Mouse (Mus musculus) liver, embryonic 15.5 days (tissue): ENCODE data around the gene Smyd2. TPM values are rescaled to one million over a fixed set of nuclear protein-coding genes. Genes with fewer than 3 reads are reported as not detected.

Experiments used
- ATAC-seq: fragments of 200-750 bp; cut with Nextera tagmentation; 2 replicates; pipeline ENCODE4 v1.8.0; 2017; ENCODE audit warnings: moderate number of reproducible peaks, mild to moderate bottlenecking, moderate library complexity; ENCODE audit not compliant: insufficient read depth
- H3K27ac ChIP-seq: fragments of 300-500 bp; sonication (generic); replicated peaks from 2 replicates; pipeline ENCODE4 v1.5.1; 2015; ENCODE audit warnings: mild to moderate bottlenecking, inconsistent platforms
- H3K27me3 ChIP-seq: fragments of 300-500 bp; sonication (generic); 2 replicates; pipeline ENCODE4 v1.6.1; 2015; ENCODE audit warnings: mild to moderate bottlenecking, inconsistent platforms
- H3K36me3 ChIP-seq: fragments of 300-500 bp; sonication (generic); replicated peaks from 2 replicates; pipeline ENCODE4 v1.6.1; 2015; ENCODE audit warnings: moderate library complexity, mild to moderate bottlenecking, inconsistent platforms
- H3K4me1 ChIP-seq: fragments of 300-500 bp; sonication (generic); replicated peaks from 2 replicates; pipeline ENCODE4 v1.6.1; 2015; ENCODE audit warnings: inconsistent platforms
- H3K4me2 ChIP-seq: fragments of 300-500 bp; sonication (generic); 2 replicates; pipeline ENCODE4 v1.6.1; 2015; ENCODE audit warnings: moderate library complexity, mild to moderate bottlenecking, inconsistent platforms
- H3K4me3 ChIP-seq: fragments of 300-500 bp; sonication (generic); replicated peaks from 2 replicates; pipeline ENCODE4 v1.5.1; 2015; ENCODE audit warnings: mild to moderate bottlenecking, inconsistent platforms
- H3K9ac ChIP-seq: fragments of 300-500 bp; sonication (generic); 2 replicates; pipeline ENCODE4 v1.6.1; 2015; ENCODE audit warnings: moderate library complexity, mild to moderate bottlenecking, inconsistent platforms
- H3K9me3 ChIP-seq: fragments of 300-500 bp; sonication (generic); replicated peaks from 2 replicates; pipeline ENCODE4 v1.6.1; 2016; ENCODE audit warnings: inconsistent platforms
- WGBS: fragments of 180-500 bp; shearing (Covaris S2); methylation state at CpG from one replicate; pipeline ENCODE4 v1.1.7; 2015; ENCODE audit warnings: mixed read lengths; ENCODE audit not compliant: insufficient replicate concordance; 5-methylcytosine and 5-hydroxymethylcytosine counted together
- polyA plus RNA-seq: library from polyadenylated mRNA; unstranded; fragments of >200 nt; fragmentation: Nextera tagmentation; extraction: Ambion mirVana; gene quantifications from 2 replicates; pipeline ENCODE4 v1.2.1, GENCODE M21; 2015

Smyd2 gene
- polyA plus RNA-seq, 1 experiment from 2014 or later: 27.2 TPM

DNA sequence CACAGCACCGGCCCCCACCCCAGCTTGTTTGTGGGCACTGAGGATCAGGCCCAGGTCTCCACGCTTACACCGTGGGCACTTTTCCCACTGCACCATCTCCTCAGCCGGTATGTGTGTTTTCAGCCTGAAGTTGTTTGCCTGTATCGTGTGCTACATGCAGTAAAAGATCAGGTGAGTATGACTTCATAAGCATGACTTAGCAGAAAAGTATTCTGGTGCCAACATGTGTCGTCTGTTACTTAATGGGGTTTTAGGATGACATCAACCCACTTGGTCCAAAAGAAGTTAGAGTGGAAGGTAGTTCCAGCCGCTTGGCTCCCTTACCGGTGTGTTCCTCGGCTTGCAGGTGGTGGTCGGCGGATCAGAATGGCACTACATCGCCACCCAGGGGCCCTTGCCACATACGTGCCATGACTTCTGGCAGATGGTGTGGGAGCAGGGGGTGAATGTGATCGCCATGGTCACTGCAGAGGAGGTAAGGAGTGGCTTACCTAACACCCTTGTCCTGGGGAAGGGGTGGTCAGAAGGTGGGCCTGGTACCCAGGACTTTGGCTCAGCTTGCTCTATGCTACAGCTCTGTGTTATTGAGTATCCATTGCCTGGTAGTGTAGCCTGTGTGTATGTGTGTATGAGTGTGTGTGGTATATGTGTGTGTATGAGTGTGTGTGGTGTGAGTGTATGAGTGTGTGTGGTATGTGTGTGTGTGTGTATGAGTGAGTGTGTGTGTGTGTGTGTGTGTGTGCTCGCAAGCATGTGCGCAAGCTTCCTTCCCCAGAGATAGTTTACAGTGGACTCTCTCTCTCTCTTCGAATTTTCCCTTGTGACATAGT, 61.8 kb downstream of the Smyd2 start:
- no peaks in the 10 kb centered on the region for H3K36me3 ChIP-seq
- WGBS: 70% methylated on average over 17 of the region's 17 CpGs
- H3K9me3 ChIP-seq: no peaks in the 10 kb centered on the region
- H3K9ac ChIP-seq: no peak overlapping the region
- no peak overlapping the region for H3K4me3 ChIP-seq
- peaks cover 20% of the 10 kb centered on the region for H3K4me1 ChIP-seq
- no peak overlapping the region for H3K4me2 ChIP-seq
- 0 out of 2 replicates have a peak overlapping the region, but pooled peaks have one; percentile 6 for H3K27ac ChIP-seq
- ATAC-seq: peak; percentile 22; the same call in 1 of the 2 replicates
- H3K27me3 ChIP-seq: no peaks in the 10 kb centered on the region

DNA sequence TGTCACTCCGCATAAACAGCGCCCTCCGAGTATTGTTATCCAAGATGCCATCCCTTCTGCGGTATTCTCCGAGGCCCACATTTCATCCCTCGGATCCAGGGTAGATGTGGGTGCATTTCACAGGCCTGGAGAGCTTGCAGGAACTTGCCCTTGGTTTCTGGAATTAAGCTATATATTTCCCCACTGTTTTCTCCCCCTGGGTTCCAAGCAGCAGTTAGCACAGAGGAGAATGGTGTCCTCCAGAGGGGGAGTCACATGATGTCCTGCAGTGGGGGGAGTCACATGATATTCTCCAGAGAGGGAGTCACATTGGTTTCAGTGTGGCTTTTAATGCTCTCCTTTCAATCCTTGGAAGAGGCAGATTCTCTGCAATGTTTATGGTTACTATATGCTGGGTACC, 63.8 kb downstream of the Smyd2 start:
- no peak overlapping the region for H3K9ac ChIP-seq
- no peaks in the 10 kb centered on the region for H3K9me3 ChIP-seq
- H3K4me2 ChIP-seq: no peak overlapping the region
- no peaks in the 10 kb centered on the region for H3K36me3 ChIP-seq
- no peak overlapping the region for H3K4me3 ChIP-seq
- H3K4me1 ChIP-seq: peaks cover 27% of the 10 kb centered on the region
- H3K27ac ChIP-seq: no peak overlapping the region
- ATAC-seq: no peak
- 85% methylated on average over 6 of the region's 6 CpGs for WGBS
- H3K27me3 ChIP-seq: no peaks in the 10 kb centered on the region

DNA sequence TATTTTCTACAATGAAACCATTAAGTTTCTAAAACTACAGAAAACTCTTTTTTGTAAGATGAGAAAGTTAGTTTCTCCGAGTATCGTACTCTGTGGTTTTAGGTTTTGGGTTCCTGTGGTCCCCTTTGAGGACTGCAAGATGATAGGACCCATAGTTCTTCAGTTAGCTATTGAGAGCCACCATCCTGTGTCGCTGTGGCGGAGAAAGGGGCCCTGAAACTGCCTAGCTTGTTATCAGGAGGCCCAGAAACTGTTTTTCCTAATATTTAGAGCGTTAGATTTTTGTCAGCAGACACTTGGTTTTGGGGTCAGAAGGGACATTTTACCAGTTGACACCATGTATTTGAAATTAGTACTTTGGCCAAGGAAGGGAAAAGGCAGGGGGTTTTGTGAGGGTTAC, 66.4 kb downstream of the Smyd2 start:
- no peaks in the 10 kb centered on the region for H3K9me3 ChIP-seq
- 0 out of 2 replicates have a peak overlapping the region, but pooled peaks have one; percentile 26 for H3K27ac ChIP-seq
- 18% methylated on average over 5 of the region's 5 CpGs for WGBS
- peaks cover 20% of the 10 kb centered on the region for H3K4me1 ChIP-seq
- no peaks in the 10 kb centered on the region for H3K36me3 ChIP-seq
- H3K4me3 ChIP-seq: no peak overlapping the region
- no peaks in the 10 kb centered on the region for H3K27me3 ChIP-seq
- peak; percentile 51; the same call in 1 of the 2 replicates for ATAC-seq
- H3K4me2 ChIP-seq: no peak overlapping the region
- H3K9ac ChIP-seq: no peak overlapping the region

DNA sequence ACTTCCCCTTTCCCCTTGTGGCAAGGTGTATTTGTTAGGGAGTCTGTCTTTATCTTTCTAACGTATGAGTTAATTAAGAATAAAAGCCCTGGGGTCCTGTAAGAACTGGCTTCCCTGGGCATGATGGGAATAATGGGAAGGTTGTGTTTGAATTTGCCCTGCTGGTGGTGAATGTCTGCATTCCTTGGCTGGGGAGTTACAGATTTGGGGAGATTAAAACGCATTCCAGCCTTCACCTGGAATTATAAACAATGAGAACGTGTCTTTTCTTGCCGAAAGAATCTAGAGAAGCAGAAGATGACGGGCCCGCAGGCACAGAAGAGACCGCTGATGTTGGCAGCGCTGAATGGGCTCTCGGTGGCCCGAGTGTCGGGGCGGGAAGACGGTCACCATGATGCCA, 67.5 kb downstream of the Smyd2 start:
- ATAC-seq: no peak
- H3K27me3 ChIP-seq: no peaks in the 10 kb centered on the region
- H3K9ac ChIP-seq: no peak overlapping the region
- H3K4me1 ChIP-seq: peaks cover 16% of the 10 kb centered on the region
- H3K27ac ChIP-seq: no peak overlapping the region
- H3K4me2 ChIP-seq: no peak overlapping the region
- H3K9me3 ChIP-seq: no peaks in the 10 kb centered on the region
- no peaks in the 10 kb centered on the region for H3K36me3 ChIP-seq
- H3K4me3 ChIP-seq: no peak overlapping the region
- 73% methylated on average over 13 of the region's 13 CpGs for WGBS

GRCm38 (mm10) chr1:189852456-189852855, 69.7 kb downstream of the Smyd2 start:
- Histone ChIP-seq H3K27ac (no peak overlapping the region), H3K4me2 (no peak overlapping the region), H3K4me1 (peaks cover 16% of the 10 kb centered on the region), H3K9ac (no peak overlapping the region), H3K4me3 (no peak overlapping the region), H3K9me3 (no peaks in the 10 kb centered on the region), H3K27me3 (no peaks in the 10 kb centered on the region), H3K36me3 (no peaks in the 10 kb centered on the region)
- ATAC-seq: no peak
- WGBS: 74% methylated on average over 7 of the region's 7 CpGs

- 70% methylated on average over 5 of the region's 5 CpGs for WGBS
- Histone ChIP-seq H3K9ac (no peak overlapping the region), H3K9me3 (no peaks in the 10 kb centered on the region), H3K27me3 (no peaks in the 10 kb centered on the region), H3K36me3 (no peaks in the 10 kb centered on the region), H3K4me3 (no peak overlapping the region), H3K4me2 (no peak overlapping the region), H3K4me1 (peaks cover 16% of the 10 kb centered on the region), H3K27ac (no peak overlapping the region)
- ATAC-seq: no peak
These were observed 70.1 kb downstream of the Smyd2 start for GRCm38 (mm10) chr1:189852051-189852450.

DNA sequence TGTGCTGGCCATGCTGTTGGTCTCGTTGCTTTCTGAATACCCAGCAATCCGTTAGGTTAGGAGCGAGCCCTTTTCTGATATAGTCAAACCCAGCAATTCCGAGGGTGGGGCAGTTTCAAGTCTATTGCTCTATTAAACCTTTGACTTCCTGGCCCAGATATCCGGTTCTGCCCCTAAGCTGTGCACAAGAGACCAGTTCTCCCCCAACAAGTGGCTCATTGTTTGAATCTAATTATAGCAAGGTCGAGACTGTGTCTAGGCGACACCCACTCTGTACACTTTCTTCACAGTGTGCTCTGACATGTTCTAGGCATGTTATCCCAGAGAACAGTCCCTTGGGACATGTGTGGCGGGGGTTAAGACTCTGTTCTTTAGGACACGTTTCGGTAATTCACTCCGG, 72.6 kb downstream of the Smyd2 start:
- 0 out of 2 replicates have a peak, but pooled peaks cover 6% of the 10 kb centered on the region for H3K4me1 ChIP-seq
- no peak overlapping the region for H3K9ac ChIP-seq
- ATAC-seq: no peak
- no peaks in the 10 kb centered on the region for H3K27me3 ChIP-seq
- no peaks in the 10 kb centered on the region for H3K9me3 ChIP-seq
- 75% methylated on average over 11 of the region's 11 CpGs for WGBS
- no peak overlapping the region for H3K27ac ChIP-seq
- H3K4me2 ChIP-seq: no peak overlapping the region
- no peak overlapping the region for H3K4me3 ChIP-seq
- H3K36me3 ChIP-seq: no peaks in the 10 kb centered on the region

GRCm38 (mm10) chr1:189846319-189846718, 75.8 kb downstream of the Smyd2 start:
- ATAC-seq: no peak
- H3K36me3 ChIP-seq: no peaks in the 10 kb centered on the region
- H3K9ac ChIP-seq: no peak overlapping the region
- H3K4me2 ChIP-seq: no peak overlapping the region
- 38% methylated on average over 2 of the region's 2 CpGs for WGBS
- 0 out of 2 replicates have a peak, but pooled peaks cover 5% of the 10 kb centered on the region for H3K4me1 ChIP-seq
- no peaks in the 10 kb centered on the region for H3K9me3 ChIP-seq
- no peaks in the 10 kb centered on the region for H3K27me3 ChIP-seq
- no peak overlapping the region for H3K27ac ChIP-seq
- no peak overlapping the region for H3K4me3 ChIP-seq

- H3K9me3 ChIP-seq: no peaks in the 10 kb centered on the region
- ATAC-seq: no peak
- H3K4me1 ChIP-seq: peaks cover 28% of the 10 kb centered on the region
- H3K27me3 ChIP-seq: no peaks in the 10 kb centered on the region
- H3K27ac ChIP-seq: no peak overlapping the region
- H3K4me3 ChIP-seq: no peak overlapping the region
- H3K4me2 ChIP-seq: no peak overlapping the region
- no peaks in the 10 kb centered on the region for H3K36me3 ChIP-seq
- 80% methylated on average over 13 of the region's 13 CpGs for WGBS
- no peak overlapping the region for H3K9ac ChIP-seq
These were observed 88.0 kb downstream of the Smyd2 start for GRCm38 (mm10) chr1:189834166-189834565.

GRCm38 (mm10) chr1:189833351-189833750, 88.8 kb downstream of the Smyd2 start:
- no peak overlapping the region for H3K27ac ChIP-seq
- no peak overlapping the region for H3K9ac ChIP-seq
- no peak overlapping the region for H3K4me2 ChIP-seq
- no peaks in the 10 kb centered on the region for H3K9me3 ChIP-seq
- no peak overlapping the region for H3K4me3 ChIP-seq
- 69% methylated on average over 7 of the region's 7 CpGs for WGBS
- ATAC-seq: no peak
- no peaks in the 10 kb centered on the region for H3K27me3 ChIP-seq
- H3K36me3 ChIP-seq: no peaks in the 10 kb centered on the region
- H3K4me1 ChIP-seq: peaks cover 28% of the 10 kb centered on the region

DNA sequence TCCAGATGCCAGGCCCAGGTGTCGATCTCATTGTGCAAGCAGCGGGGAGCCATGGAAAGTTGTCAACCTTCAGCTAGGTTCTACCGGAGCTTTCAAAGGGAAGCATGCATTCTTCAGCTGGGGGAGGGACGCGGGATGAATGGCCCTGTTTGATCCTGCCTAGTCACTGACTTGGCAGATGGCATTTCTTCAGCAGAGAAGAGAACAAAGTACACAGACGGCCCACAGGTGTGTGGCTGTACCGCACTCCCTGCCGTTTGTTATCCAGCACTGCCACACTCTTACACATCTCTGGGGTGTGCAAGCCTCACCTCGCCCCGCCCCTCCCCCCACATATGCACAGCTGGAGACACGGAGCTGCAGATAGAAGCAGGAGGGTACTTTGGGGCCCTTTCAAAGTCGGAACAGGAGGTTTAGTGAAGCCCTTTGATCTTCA, 91.3 kb downstream of the Smyd2 start:
- H3K4me2 ChIP-seq: peak overlapping the region; percentile 39

More for the DNA sequence above, 91.3 kb downstream of the Smyd2 start:
- H3K27me3 ChIP-seq: no peaks in the 10 kb centered on the region
- no peak overlapping the region for H3K9ac ChIP-seq
- 21% methylated on average over 12 of the region's 12 CpGs for WGBS
- no peaks in the 10 kb centered on the region for H3K9me3 ChIP-seq
- peak; percentile 81 for ATAC-seq
- H3K27ac ChIP-seq: no peak overlapping the region
- H3K36me3 ChIP-seq: no peaks in the 10 kb centered on the region
- H3K4me1 ChIP-seq: peaks cover 28% of the 10 kb centered on the region
- H3K4me3 ChIP-seq: no peak overlapping the region
